Mouse (Mus musculus): ENCODE results near the gene Ppp2r5b.

Gene Ppp2r5b

GRCm38 (mm10) chr19:6235084-6236052 is at the start of gene Ppp2r5b:
Gene Ppp2r5b, minus strand, starts transcription at chr19:6235872.
- peak; percentile 97 for DNase-seq (ENCODE audit: low read depth)

GRCm38 (mm10) chr19:6285226-6285625 is 49.6 kb upstream of the Ppp2r5b start:
- DNase-seq (ENCODE audit: low read depth), result no peak

GRCm38 (mm10) chr19:6284502-6284901 is 48.8 kb upstream of the Ppp2r5b start:
- DNase-seq (ENCODE audit: low read depth), result no peak

GRCm38 (mm10) chr19:6283001-6283400 is 47.3 kb upstream of the Ppp2r5b start:
- DNase-seq (ENCODE audit: low read depth), result no peak

- no peak for DNase-seq (ENCODE audit: low read depth)
Observed at GRCm38 (mm10) chr19:6281122-6282020, 45.7 kb upstream of the Ppp2r5b start.

GRCm38 (mm10) chr19:6280554-6280953 is 44.9 kb upstream of the Ppp2r5b start:
- no peak for DNase-seq (ENCODE audit: low read depth)

- peak; percentile 21 for DNase-seq (ENCODE audit: low read depth)
Observed at GRCm38 (mm10) chr19:6279481-6280144, 43.9 kb upstream of the Ppp2r5b start.

- no peak for DNase-seq (ENCODE audit: low read depth)
Observed at GRCm38 (mm10) chr19:6278439-6279073, 42.9 kb upstream of the Ppp2r5b start.

GRCm38 (mm10) chr19:6277661-6278438 is 42.2 kb upstream of the Ppp2r5b start:
- peak; percentile 92 for DNase-seq (ENCODE audit: low read depth)

GRCm38 (mm10) chr19:6276426-6277421 is 41.1 kb upstream of the Ppp2r5b start, which contains the start of gene Ehd1:
Gene Ehd1, plus strand, starts transcription at chr19:6276725.
- peak; percentile 100 for DNase-seq (ENCODE audit: low read depth)

- peak; percentile 57 for DNase-seq (ENCODE audit: low read depth)
Observed at GRCm38 (mm10) chr19:6275740-6276389, 40.2 kb upstream of the Ppp2r5b start.

GRCm38 (mm10) chr19:6273998-6274608 is 38.4 kb upstream of the Ppp2r5b start:
- DNase-seq (ENCODE audit: low read depth), result no peak

- DNase-seq (ENCODE audit: low read depth), result no peak
Observed at GRCm38 (mm10) chr19:6273592-6273991, 37.9 kb upstream of the Ppp2r5b start.

GRCm38 (mm10) chr19:6272738-6273137 is 37.1 kb upstream of the Ppp2r5b start:
- peak; percentile 79 for DNase-seq (ENCODE audit: low read depth)

GRCm38 (mm10) chr19:6272053-6272452 is 36.4 kb upstream of the Ppp2r5b start:
- no peak for DNase-seq (ENCODE audit: low read depth)

- DNase-seq (ENCODE audit: low read depth), result no peak
Observed at GRCm38 (mm10) chr19:6271206-6271605, 35.5 kb upstream of the Ppp2r5b start.

GRCm38 (mm10) chr19:6270661-6271060 is 35.0 kb upstream of the Ppp2r5b start:
- no peak for DNase-seq (ENCODE audit: low read depth)

GRCm38 (mm10) chr19:6269798-6270475 is 34.3 kb upstream of the Ppp2r5b start:
- no peak for DNase-seq (ENCODE audit: low read depth)

All from NIH3T3 (cell line).